Mouse (Mus musculus) forebrain, embryonic 14.5 days (tissue): ENCODE measurements around the gene Nacc1. TPM values are rescaled to one million over a fixed set of nuclear protein-coding genes. Genes with fewer than 3 reads are reported as not detected.

ENCODE experiments used
- ATAC-seq: fragments of 200-750 bp; cut with Nextera tagmentation; 2 replicates; pipeline ENCODE4 v1.8.0; 2017; ENCODE audit warnings: mild to moderate bottlenecking, moderate library complexity
- DNase-seq: peaks from one replicate; pipeline ENCODE4 v3.0.0-alpha.2; 2015; ENCODE audit warnings: low spot score
- H3K27ac ChIP-seq: fragments of 300-500 bp; sonication (generic); 2 replicates; pipeline ENCODE4 v1.5.1; 2014; ENCODE audit warnings: low read depth, mild to moderate bottlenecking, control low read depth, low read length, moderate library complexity
- H3K27me3 ChIP-seq: fragments of 300-500 bp; sonication (generic); replicated peaks from 2 replicates; pipeline ENCODE4 v1.6.1; 2014; ENCODE audit warnings: low read length, control low read depth, mixed read lengths; ENCODE audit not compliant: control insufficient read depth, insufficient read depth
- H3K36me3 ChIP-seq: fragments of 300-500 bp; sonication (generic); 2 replicates; pipeline ENCODE4 v1.6.1; 2014; ENCODE audit warnings: low read length, control low read depth; ENCODE audit not compliant: control insufficient read depth, insufficient read depth
- H3K4me1 ChIP-seq: fragments of 300-500 bp; sonication (generic); 2 replicates; pipeline ENCODE4 v1.6.1; 2014; ENCODE audit warnings: antibody characterized with exemption, low read length, control low read depth; ENCODE audit not compliant: control insufficient read depth, insufficient read depth
- H3K4me2 ChIP-seq: fragments of 300-500 bp; sonication (generic); 2 replicates; pipeline ENCODE4 v1.6.1; 2014; ENCODE audit warnings: mild to moderate bottlenecking, control low read depth, low read length
- H3K4me3 ChIP-seq: fragments of 300-500 bp; sonication (generic); 2 replicates; pipeline ENCODE4 v1.5.1; 2014; ENCODE audit warnings: low read depth, low read length, control low read depth
- H3K9ac ChIP-seq: fragments of 300-500 bp; sonication (generic); 2 replicates; pipeline ENCODE4 v1.6.1; 2014; ENCODE audit warnings: mild to moderate bottlenecking, low read length, control low read depth, moderate library complexity
- H3K9me3 ChIP-seq: fragments of 300-500 bp; sonication (generic); replicated peaks from 2 replicates; pipeline ENCODE4 v1.6.1; 2016; ENCODE audit warnings: low read length, control low read depth, mixed read lengths; ENCODE audit not compliant: control insufficient read depth
- WGBS: fragments of 180-500 bp; shearing (Covaris S2); extraction: QIAGEN DNeasy Blood & Tissue Kit; methylation state at CpG from one replicate; pipeline ENCODE4 v1.1.7; 2014; 5-methylcytosine and 5-hydroxymethylcytosine counted together
- polyA plus RNA-seq: library from polyadenylated mRNA; unstranded; fragments of >200 nt; fragmentation: Nextera tagmentation; extraction: Ambion mirVana; gene quantifications from 2 replicates; pipeline ENCODE4 v1.2.1, GENCODE M21; 2014

The Nacc1 gene
- polyA plus RNA-seq, result 17.0 and 17.6 TPM in 2 replicates

DNA sequence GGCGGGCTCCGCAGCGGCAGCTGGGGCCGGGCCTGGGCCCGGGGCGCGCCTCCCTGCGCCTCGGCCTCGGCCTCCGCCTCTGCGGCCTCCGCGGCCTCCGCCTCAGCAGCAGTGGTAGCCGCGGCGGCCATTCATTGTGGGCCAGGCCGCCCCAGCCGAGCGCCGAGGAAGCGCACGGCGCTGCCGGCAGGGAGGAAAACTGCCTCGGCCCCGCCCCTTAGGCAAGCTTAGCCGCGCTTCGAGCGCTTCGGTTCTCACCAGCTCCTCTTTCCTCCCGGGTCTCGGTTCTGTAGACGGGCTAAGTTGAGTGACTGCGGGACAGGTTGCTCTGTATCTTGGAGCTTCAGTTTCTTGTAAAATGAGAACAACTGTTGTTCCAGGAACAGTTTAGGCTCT lies at the start of gene Nacc1:
Nacc1 (minus strand) TSS at position 158 of the 396 bp plus-strand sequence.
- ATAC-seq (peak; percentile 85), DNase-seq (peak; percentile 95)
- no peaks in the 10 kb centered on the region for H3K9me3 ChIP-seq
- H3K4me3 ChIP-seq, result peak within 1 kb of the TSS; percentile 99
- under 1% methylated on average over 29 of the region's 37 CpGs for WGBS
- H3K27me3 ChIP-seq, result no peaks in the 10 kb centered on the region
- H3K9ac ChIP-seq, result peak within 1 kb of the TSS; percentile 99
- peaks cover 31% of the 10 kb centered on the region for H3K4me1 ChIP-seq
- H3K4me2 ChIP-seq, result peak within 1 kb of the TSS; percentile 90
- H3K27ac ChIP-seq, result peak within 1 kb of the TSS; percentile 89
- H3K36me3 ChIP-seq, result peaks cover 26% of the 10 kb centered on the region

DNA sequence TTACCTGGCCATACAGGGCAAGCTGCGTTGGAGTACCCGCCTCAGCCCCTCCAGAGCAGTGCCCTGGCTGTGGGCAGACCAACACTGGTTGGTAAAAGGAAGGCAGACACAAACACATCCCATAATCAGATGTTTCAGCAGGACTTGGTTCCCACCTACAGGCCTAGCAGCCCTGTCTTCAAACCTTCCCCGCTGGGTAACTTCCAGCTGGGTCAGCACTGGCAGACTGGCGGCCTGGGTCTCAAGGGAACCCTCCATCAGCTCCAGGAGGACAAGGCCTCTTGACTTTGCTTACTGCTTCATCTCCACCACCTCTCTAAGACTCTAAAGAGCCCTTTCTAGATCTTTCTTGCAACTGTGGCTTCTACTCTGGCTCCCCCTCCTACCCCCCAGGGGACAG lies 48.9 kb upstream of the Nacc1 start:
- 84% methylated on average over 4 of the region's 4 CpGs for WGBS

DNA sequence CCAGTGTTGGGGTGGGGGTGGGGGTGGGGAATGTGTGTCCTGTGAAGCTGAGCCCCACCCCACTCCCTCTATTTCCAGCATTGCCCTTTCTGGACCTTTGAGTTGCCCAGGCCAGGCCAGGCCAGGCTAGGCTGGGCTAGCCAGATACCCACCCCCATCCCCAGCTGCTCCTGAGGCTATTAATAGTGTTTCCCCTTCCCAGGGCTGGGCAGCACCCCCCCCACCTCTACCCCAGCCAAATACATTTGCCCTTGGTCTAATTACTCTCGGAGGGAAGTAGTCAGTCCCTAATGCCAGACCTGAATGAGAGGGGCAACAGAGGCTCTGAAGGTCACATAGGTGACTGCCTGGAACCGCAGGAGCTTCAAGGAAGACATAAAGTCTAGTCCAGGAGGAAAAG lies 47.9 kb upstream of the Nacc1 start:
- Histone ChIP-seq H3K9me3 (no peaks in the 10 kb centered on the region), H3K27ac (peak overlapping the region; percentile 6; the same call in 1 of the 2 replicates), H3K36me3 (peaks cover 7% of the 10 kb centered on the region; the same call in 1 of the 2 replicates), H3K27me3 (no peaks in the 10 kb centered on the region), H3K4me1 (peaks cover 76% of the 10 kb centered on the region), H3K9ac (peak overlapping the region; percentile 35), H3K4me2 (no peak overlapping the region), H3K4me3 (no peak overlapping the region)
- WGBS, result 41% methylated on average over 2 of the region's 2 CpGs
- DNase-seq, result no peak
- ATAC-seq, result no peak

More for the DNA sequence above, 48.9 kb upstream of the Nacc1 start:
- Histone ChIP-seq H3K27ac (no peak overlapping the region), H3K4me2 (no peak overlapping the region), H3K4me1 (peaks cover 69% of the 10 kb centered on the region), H3K4me3 (no peak overlapping the region), H3K9me3 (no peaks in the 10 kb centered on the region), H3K27me3 (no peaks in the 10 kb centered on the region), H3K36me3 (peaks cover 7% of the 10 kb centered on the region; the same call in 1 of the 2 replicates), H3K9ac (peak overlapping the region; percentile 35; the same call in 1 of the 2 replicates)
- no peak for DNase-seq
- ATAC-seq, result no peak

DNA sequence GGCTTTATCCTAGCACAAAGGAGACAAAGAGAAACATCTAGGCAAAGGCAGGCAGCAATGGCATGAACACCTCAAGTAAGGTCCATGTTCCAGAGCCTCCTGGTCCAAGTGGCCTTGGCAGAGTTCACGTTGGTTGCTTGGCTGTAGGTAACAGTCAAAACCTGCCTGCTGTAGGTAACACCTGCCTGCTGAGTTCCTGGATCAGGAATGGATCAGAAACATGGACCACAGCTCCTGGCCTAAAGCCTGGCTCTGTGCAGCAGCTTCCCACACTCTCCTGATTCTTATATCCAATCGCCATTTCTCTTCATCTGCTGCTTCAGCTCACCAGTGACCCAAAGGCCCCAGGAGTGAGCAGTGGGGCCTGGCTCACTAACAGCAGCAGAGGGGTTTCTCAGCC lies 47.0 kb upstream of the Nacc1 start:
- Histone ChIP-seq H3K4me1 (peaks cover 75% of the 10 kb centered on the region), H3K4me3 (no peak overlapping the region), H3K27ac (no peak overlapping the region), H3K4me2 (no peak overlapping the region), H3K36me3 (peaks cover 7% of the 10 kb centered on the region; the same call in 1 of the 2 replicates), H3K9ac (no peak overlapping the region), H3K9me3 (no peaks in the 10 kb centered on the region), H3K27me3 (no peaks in the 10 kb centered on the region)
- ATAC-seq (no peak), DNase-seq (no peak)
- WGBS, result 83% methylated on average over 2 of the region's 2 CpGs

DNA sequence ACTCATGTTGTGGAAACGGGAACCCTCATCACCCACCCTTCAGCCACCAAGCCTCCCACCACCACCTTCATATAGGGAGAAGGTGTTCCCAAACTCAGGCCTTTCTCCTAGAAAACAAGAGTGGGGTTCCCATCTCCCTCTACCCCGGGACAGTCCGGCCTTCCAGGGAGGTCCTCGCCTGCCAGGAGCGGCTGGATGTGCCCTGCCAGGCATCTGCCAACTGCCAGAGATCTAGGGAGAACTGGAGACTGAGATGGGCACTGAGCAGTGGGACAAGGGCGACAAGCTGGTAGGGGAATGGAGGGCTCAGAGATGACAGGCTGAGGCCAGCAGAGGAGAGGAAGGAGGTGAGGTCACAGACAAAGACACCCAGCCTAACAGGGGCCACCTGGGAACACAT lies 46.3 kb upstream of the Nacc1 start:
- Histone ChIP-seq H3K4me1 (peaks cover 75% of the 10 kb centered on the region), H3K9ac (no peak overlapping the region), H3K4me2 (no peak overlapping the region), H3K4me3 (no peak overlapping the region), H3K27ac (peak overlapping the region; percentile 92), H3K36me3 (peaks cover 10% of the 10 kb centered on the region; the same call in 1 of the 2 replicates), H3K9me3 (no peaks in the 10 kb centered on the region), H3K27me3 (no peaks in the 10 kb centered on the region)
- no peak for ATAC-seq
- 83% methylated on average over 6 of the region's 6 CpGs for WGBS
- no peak for DNase-seq

DNA sequence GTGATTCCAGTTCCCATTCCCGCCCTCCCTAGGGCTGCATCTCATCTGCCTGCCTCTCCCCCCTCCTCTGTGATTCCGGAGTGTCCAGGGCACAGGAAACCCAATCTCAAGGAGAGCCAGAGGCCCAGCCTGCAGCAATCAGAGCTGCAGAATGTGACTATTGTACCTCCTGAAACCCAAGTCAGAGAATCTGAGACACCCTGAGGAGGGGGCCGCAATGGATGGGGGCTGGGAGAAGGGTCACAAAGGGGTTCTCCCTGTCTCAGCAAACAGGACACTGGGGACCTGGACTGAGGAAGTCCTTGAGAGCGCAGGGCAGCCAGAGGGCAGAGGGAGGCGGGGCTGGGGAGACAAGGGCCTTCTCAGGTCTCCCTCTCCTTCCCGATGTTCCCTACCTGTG lies 45.3 kb upstream of the Nacc1 start:
- DNase-seq, result no peak
- Histone ChIP-seq H3K27ac (peak overlapping the region; percentile 92; the same call in 1 of the 2 replicates), H3K4me1 (peaks cover 74% of the 10 kb centered on the region), H3K9ac (peak overlapping the region; percentile 26; the same call in 1 of the 2 replicates), H3K9me3 (no peaks in the 10 kb centered on the region), H3K4me2 (no peak overlapping the region), H3K36me3 (peaks cover 12% of the 10 kb centered on the region; the same call in 1 of the 2 replicates), H3K4me3 (no peak overlapping the region), H3K27me3 (no peaks in the 10 kb centered on the region)
- WGBS, result 51% methylated on average over 6 of the region's 6 CpGs
- ATAC-seq, result no peak

DNA sequence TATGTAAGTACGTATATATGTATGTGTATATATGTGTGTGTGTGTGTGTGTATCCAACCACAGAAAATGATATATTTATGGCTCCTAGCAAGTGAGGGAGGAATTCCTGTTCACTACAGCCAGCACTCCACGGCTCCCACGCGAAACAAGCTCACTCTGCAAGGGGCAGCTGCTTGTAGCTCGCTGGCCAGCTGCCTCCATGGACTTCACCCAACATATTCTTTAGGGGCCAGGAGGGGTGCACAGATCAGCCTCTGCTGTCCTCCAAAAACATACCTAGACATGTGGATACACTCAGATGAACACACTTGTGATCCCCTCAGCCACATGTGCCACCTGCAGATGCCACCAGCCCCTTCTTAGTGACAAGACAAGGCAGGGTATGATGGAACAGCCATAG lies 44.9 kb upstream of the Nacc1 start:
- Histone ChIP-seq H3K4me3 (no peak overlapping the region), H3K27me3 (no peaks in the 10 kb centered on the region), H3K9ac (no peak overlapping the region), H3K4me2 (no peak overlapping the region), H3K27ac (peak overlapping the region; percentile 92), H3K4me1 (peaks cover 72% of the 10 kb centered on the region), H3K36me3 (peaks cover 14% of the 10 kb centered on the region), H3K9me3 (no peaks in the 10 kb centered on the region)
- WGBS, result 59% methylated on average over 5 of the region's 5 CpGs
- DNase-seq (no peak), ATAC-seq (no peak)

DNA sequence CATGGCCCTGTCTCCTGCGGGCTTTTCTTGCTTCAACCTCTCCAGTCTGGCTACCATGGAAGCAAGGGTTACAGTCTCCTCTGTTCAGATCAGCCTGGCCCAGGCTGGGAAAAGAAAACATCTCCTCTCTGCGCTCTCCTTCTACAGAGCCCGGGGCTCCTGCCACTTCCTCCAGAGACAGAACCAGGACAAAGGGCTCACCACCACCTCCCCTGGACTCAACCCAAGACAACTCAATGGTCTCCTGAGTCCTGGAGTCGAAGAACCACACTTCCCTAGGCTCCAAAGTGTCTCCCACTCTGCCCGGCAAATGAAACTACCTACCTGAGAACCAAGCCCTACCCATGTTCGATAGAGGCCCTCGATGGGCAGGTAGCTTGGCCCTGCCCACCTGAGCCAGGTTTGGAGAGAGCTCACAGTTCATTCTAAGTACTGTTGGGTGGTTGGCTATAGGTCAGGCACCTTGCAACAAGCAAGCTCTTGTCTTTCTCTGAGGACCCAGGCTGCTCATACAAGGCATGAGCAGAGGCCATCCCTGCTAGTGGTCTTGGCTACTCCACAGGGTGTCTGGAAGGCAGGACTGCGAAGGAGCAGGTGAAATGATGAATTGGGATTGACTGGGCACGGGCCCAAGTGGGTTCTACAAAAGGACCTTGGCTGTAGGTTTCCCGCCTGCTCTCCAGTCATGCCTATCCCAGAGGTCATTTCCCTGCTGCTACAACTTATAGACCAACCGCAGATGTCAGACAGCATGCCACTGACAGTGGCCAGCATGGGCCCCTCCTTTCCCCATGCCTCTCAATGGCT lies 43.9 kb upstream of the Nacc1 start:
- Histone ChIP-seq H3K4me1 (peaks cover 74% of the 10 kb centered on the region), H3K9me3 (no peaks in the 10 kb centered on the region), H3K36me3 (peaks cover 24% of the 10 kb centered on the region), H3K27me3 (no peaks in the 10 kb centered on the region), H3K27ac (peak overlapping the region; percentile 92), H3K9ac (peak overlapping the region; percentile 51), H3K4me3 (no peak overlapping the region), H3K4me2 (0 out of 2 replicates have a peak overlapping the region, but pooled peaks have one; percentile 23)
- DNase-seq, result no peak
- no peak for ATAC-seq
- WGBS, result 59% methylated on average over 11 of the region's 11 CpGs
